Mouse (Mus musculus): ENCODE data around the gene Dkk3. TPM values are rescaled to one million over a fixed set of nuclear protein-coding genes. Genes with fewer than 3 reads are reported as not detected.

Dkk3 gene
- polyA plus RNA-seq, 1 experiment from 2014 or later, result 2.5 TPM

DNA sequence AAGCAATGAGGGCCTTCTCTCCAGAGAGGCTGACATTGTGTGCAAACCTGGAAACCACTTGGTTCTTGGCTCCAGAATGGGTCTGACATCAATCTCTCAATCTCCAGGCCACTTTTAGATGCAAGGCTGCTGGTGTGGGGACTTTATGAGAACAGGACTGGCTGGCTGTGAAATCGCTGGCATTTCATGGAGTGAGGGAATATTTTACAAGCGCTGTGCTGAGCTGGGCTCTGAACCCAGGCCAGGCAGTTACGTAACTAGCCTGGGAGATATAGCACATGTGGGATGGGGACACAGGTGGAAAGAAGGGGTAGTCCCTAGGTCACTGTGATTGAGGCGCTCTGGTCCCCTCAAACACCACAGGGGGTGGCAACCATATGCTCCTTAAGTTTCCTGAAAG is 33.4 kb upstream of the Dkk3 start:
- no peak overlapping the region for H3K9ac ChIP-seq
- H3K27me3 ChIP-seq, result no peaks in the 10 kb centered on the region
- no peak overlapping the region for H3K4me3 ChIP-seq (replicated peaks)
- peaks cover 2% of the 10 kb centered on the region for H3K4me1 ChIP-seq (replicated peaks)
- H3K9me3 ChIP-seq (replicated peaks), result no peaks in the 10 kb centered on the region
- no peak overlapping the region for H3K27ac ChIP-seq (replicated peaks)
- ATAC-seq (ENCODE audit: insufficient read depth), result no peak
- WGBS (ENCODE audit: insufficient replicate concordance), result 61% methylated on average over 4 of the region's 4 CpGs
- no peak overlapping the region for H3K4me2 ChIP-seq
- H3K36me3 ChIP-seq (replicated peaks), result no peaks in the 10 kb centered on the region

GRCm38 (mm10) chr7:112187536-112188459 is 28.9 kb upstream of the Dkk3 start:
- Histone ChIP-seq H3K4me2 (no peak overlapping the region), H3K27ac (replicated peaks) (no peak overlapping the region), H3K4me3 (replicated peaks) (no peak overlapping the region), H3K9ac (no peak overlapping the region), H3K27me3 (no peaks in the 10 kb centered on the region), H3K4me1 (replicated peaks) (peaks cover 7% of the 10 kb centered on the region), H3K9me3 (replicated peaks) (no peaks in the 10 kb centered on the region), H3K36me3 (replicated peaks) (no peaks in the 10 kb centered on the region)
- WGBS (ENCODE audit: insufficient replicate concordance), result 54% methylated on average over 13 of the region's 13 CpGs
- ATAC-seq (ENCODE audit: insufficient read depth), result no peak

GRCm38 (mm10) chr7:112186871-112187270 is 28.0 kb upstream of the Dkk3 start:
- no peak for ATAC-seq (ENCODE audit: insufficient read depth)
- WGBS (ENCODE audit: insufficient replicate concordance), result 70% methylated on average over 7 of the region's 7 CpGs
- Histone ChIP-seq H3K4me1 (replicated peaks) (peaks cover 7% of the 10 kb centered on the region), H3K4me3 (replicated peaks) (no peak overlapping the region), H3K9me3 (replicated peaks) (no peaks in the 10 kb centered on the region), H3K27me3 (no peaks in the 10 kb centered on the region), H3K4me2 (no peak overlapping the region), H3K9ac (no peak overlapping the region), H3K27ac (replicated peaks) (no peak overlapping the region), H3K36me3 (replicated peaks) (no peaks in the 10 kb centered on the region)

- Histone ChIP-seq H3K4me1 (replicated peaks) (peaks cover 7% of the 10 kb centered on the region), H3K36me3 (replicated peaks) (no peaks in the 10 kb centered on the region), H3K9ac (no peak overlapping the region), H3K27me3 (no peaks in the 10 kb centered on the region), H3K4me2 (no peak overlapping the region), H3K9me3 (replicated peaks) (no peaks in the 10 kb centered on the region), H3K4me3 (replicated peaks) (no peak overlapping the region), H3K27ac (replicated peaks) (no peak overlapping the region)
- 61% methylated on average over 9 of the region's 9 CpGs for WGBS (ENCODE audit: insufficient replicate concordance)
- ATAC-seq (ENCODE audit: insufficient read depth), result no peak
These were observed 26.4 kb upstream of the Dkk3 start for GRCm38 (mm10) chr7:112185226-112185745.

DNA sequence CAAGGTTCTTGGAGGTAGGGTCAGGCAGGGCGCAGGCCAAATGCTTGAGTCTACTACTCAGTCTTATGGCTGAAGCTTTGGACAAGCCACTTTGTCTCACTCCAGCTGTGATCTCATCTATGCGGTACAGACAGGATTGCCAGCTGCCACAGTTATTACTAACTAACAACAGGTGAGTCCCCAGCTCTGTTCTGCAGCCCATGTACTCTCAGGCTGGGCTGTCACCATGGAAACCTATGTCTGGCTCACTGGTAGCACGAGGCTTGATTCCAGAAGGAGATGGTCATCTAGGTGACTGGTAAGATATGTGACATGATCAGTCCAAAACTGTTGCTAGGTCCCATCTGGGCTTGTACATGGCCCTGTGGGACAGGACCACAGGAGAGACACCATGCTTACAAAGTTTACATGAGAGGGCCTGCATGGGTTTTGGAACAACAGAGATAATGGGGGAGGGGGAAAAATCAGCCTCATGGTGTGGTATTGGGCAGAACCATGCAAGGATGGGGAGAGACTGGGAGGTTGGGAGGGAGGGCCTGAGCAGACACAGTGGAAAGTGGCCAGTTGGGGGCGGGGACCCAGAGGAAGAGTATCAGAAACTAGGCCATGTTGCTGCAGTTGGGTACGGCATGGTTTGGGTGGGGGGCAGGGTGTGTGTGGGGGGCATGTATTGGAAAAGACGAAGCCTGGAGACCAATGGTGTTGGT is 25.8 kb upstream of the Dkk3 start:
- H3K27me3 ChIP-seq, result no peaks in the 10 kb centered on the region
- 55% methylated on average over 6 of the region's 6 CpGs for WGBS (ENCODE audit: insufficient replicate concordance)
- no peak overlapping the region for H3K4me2 ChIP-seq
- H3K9ac ChIP-seq, result no peak overlapping the region
- no peaks in the 10 kb centered on the region for H3K9me3 ChIP-seq (replicated peaks)
- peaks cover 7% of the 10 kb centered on the region for H3K4me1 ChIP-seq (replicated peaks)
- H3K36me3 ChIP-seq (replicated peaks), result no peaks in the 10 kb centered on the region
- no peak overlapping the region for H3K27ac ChIP-seq (replicated peaks)
- H3K4me3 ChIP-seq (replicated peaks), result no peak overlapping the region
- no peak for ATAC-seq (ENCODE audit: insufficient read depth)

DNA sequence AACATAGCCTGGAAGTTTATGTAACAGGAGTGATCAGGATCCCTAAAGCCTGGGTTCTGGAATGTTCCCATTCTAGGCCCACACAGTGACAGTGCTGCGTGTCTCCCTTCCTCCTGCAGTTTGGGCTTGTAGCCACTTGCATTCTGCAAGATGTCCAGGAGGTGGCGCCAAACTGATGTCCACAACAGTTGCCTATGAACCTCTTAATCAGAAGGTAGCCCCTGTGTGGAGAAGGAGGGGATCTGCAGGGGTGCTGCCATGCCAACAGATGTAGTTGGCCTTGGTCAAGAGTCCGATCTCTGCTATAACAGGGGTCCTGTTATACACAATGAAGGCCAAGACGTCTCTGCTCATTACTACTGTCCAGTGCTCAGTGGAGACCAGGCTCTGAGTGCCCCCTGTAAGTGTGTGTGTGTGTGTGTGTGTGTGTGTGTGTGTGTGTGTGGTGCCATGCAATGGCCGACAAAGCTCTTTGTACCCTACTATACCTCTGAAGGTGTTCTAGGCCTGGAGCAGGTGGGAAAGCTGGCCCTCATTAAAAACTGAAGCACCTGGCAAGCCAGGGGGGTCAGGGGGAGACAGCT is 24.5 kb upstream of the Dkk3 start:
- Histone ChIP-seq H3K4me3 (replicated peaks) (no peak overlapping the region), H3K36me3 (replicated peaks) (no peaks in the 10 kb centered on the region), H3K9ac (no peak overlapping the region), H3K27me3 (no peaks in the 10 kb centered on the region), H3K4me1 (replicated peaks) (peaks cover 7% of the 10 kb centered on the region), H3K9me3 (replicated peaks) (no peaks in the 10 kb centered on the region), H3K4me2 (no peak overlapping the region), H3K27ac (replicated peaks) (no peak overlapping the region)
- 32% methylated on average over 5 of the region's 5 CpGs for WGBS (ENCODE audit: insufficient replicate concordance)
- ATAC-seq (ENCODE audit: insufficient read depth), result no peak

DNA sequence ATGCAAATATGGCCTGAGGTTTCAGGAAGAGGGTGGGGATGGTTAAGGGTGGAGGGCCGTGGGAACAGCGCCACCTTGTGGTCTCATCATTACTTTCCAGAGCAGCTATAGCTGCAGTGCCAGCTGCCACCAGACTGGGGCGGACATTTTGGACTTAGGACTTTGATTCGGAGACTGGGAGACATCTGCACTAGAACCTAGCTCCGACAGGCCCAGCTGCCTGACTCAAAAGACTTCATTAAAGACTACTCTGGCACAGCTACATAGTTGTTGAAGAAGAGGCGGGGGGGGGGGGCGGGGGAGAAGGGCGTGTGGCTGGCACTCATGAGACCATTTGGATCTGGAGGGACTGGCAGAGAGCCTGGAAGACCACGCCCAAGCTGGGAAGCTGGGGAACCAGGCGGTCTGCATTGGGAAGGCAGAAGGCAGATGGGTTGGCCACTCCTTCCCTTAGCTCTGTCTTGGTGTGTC is 21.4 kb upstream of the Dkk3 start:
- H3K27me3 ChIP-seq, result no peaks in the 10 kb centered on the region
- ATAC-seq (ENCODE audit: insufficient read depth), result peak; percentile 40
- no peak overlapping the region for H3K9ac ChIP-seq

GRCm38 (mm10) chr7:112176627-112177026 is 17.8 kb upstream of the Dkk3 start:
- Histone ChIP-seq H3K9me3 (replicated peaks) (no peaks in the 10 kb centered on the region), H3K4me1 (replicated peaks) (no peaks in the 10 kb centered on the region), H3K27me3 (no peaks in the 10 kb centered on the region), H3K36me3 (replicated peaks) (no peaks in the 10 kb centered on the region), H3K9ac (no peak overlapping the region), H3K4me2 (no peak overlapping the region), H3K27ac (replicated peaks) (no peak overlapping the region), H3K4me3 (replicated peaks) (no peak overlapping the region)
- 57% methylated on average over 2 of the region's 2 CpGs for WGBS (ENCODE audit: insufficient replicate concordance)
- ATAC-seq (ENCODE audit: insufficient read depth), result no peak

More for the DNA sequence above, 21.4 kb upstream of the Dkk3 start:
- Histone ChIP-seq H3K27ac (replicated peaks) (no peak overlapping the region), H3K4me3 (replicated peaks) (no peak overlapping the region), H3K9me3 (replicated peaks) (no peaks in the 10 kb centered on the region), H3K4me2 (peak overlapping the region; percentile 27; the same call in 1 of the 2 replicates), H3K36me3 (replicated peaks) (no peaks in the 10 kb centered on the region), H3K4me1 (replicated peaks) (peaks cover 2% of the 10 kb centered on the region; the same call in 1 of the 2 replicates)
- WGBS (ENCODE audit: insufficient replicate concordance), result 15% methylated on average over 10 of the region's 10 CpGs

DNA sequence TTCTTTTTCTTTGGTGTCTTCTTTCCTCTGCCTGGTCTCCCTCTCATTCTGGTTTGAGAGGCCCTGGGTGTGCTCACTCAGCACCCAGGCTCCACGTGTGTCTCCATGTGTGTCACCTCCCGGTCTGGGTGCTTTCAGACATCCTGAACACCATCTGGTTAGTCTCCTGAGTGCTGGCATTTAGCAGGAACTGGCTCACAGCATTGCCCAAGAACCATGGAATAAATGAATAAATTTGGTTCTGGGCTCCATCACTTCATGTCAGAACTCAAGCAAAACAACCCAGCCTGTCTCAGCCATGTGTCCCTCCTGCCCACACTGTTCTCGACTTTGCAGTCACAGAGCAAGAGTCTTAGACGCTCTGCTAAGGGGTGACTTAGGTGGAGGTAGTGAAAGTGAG is 13.8 kb upstream of the Dkk3 start:
- no peaks in the 10 kb centered on the region for H3K9me3 ChIP-seq (replicated peaks)
- H3K4me3 ChIP-seq (replicated peaks), result no peak overlapping the region
- no peaks in the 10 kb centered on the region for H3K27me3 ChIP-seq
- no peaks in the 10 kb centered on the region for H3K36me3 ChIP-seq (replicated peaks)
- ATAC-seq (ENCODE audit: insufficient read depth), result no peak
- no peak overlapping the region for H3K4me2 ChIP-seq
- WGBS (ENCODE audit: insufficient replicate concordance), result 52% methylated on average over 4 of the region's 4 CpGs
- H3K4me1 ChIP-seq (replicated peaks), result 0 out of 2 replicates have a peak, but pooled peaks cover 2% of the 10 kb centered on the region
- H3K9ac ChIP-seq, result no peak overlapping the region
- H3K27ac ChIP-seq (replicated peaks), result no peak overlapping the region

GRCm38 (mm10) chr7:112169955-112170692 is 11.3 kb upstream of the Dkk3 start:
- Histone ChIP-seq H3K27me3 (no peaks in the 10 kb centered on the region), H3K4me3 (replicated peaks) (no peak overlapping the region), H3K4me2 (no peak overlapping the region), H3K4me1 (replicated peaks) (0 out of 2 replicates have a peak, but pooled peaks cover 2% of the 10 kb centered on the region), H3K9ac (no peak overlapping the region), H3K9me3 (replicated peaks) (no peaks in the 10 kb centered on the region), H3K36me3 (replicated peaks) (no peaks in the 10 kb centered on the region), H3K27ac (replicated peaks) (0 out of 2 replicates have a peak overlapping the region, but pooled peaks have one; percentile 34)
- peak; percentile 68 for ATAC-seq (ENCODE audit: insufficient read depth)
- WGBS (ENCODE audit: insufficient replicate concordance), result 23% methylated on average over 10 of the region's 10 CpGs
